Mouse (Mus musculus) ES-Bruce4 (cell line): Measurements from ENCODE around the gene Frmd6. TPM values are rescaled to one million over a fixed set of nuclear protein-coding genes. Genes with fewer than 3 reads are reported as not detected.

Experiments used
- H3K27ac ChIP-seq: 2 replicates; pipeline ENCODE4 v1.5.1; 2012; ENCODE audit warnings: low read length, inconsistent platforms; ENCODE audit not compliant: insufficient read depth
- H3K27me3 ChIP-seq: 2 replicates; pipeline ENCODE4 v1.6.1; 2012; ENCODE audit warnings: mild to moderate bottlenecking, low read length, inconsistent platforms; ENCODE audit not compliant: control insufficient read depth, poor library complexity, insufficient read depth, severe bottlenecking
- H3K36me3 ChIP-seq: 2 replicates; pipeline ENCODE4 v1.6.1; 2012; ENCODE audit warnings: inconsistent platforms, mild to moderate bottlenecking, low read length, moderate library complexity; ENCODE audit not compliant: control insufficient read depth, poor library complexity, insufficient read depth, severe bottlenecking
- H3K4me1 ChIP-seq: one replicate; pipeline ENCODE4 v1.8.1; 2011; ENCODE audit warnings: low read length; ENCODE audit not compliant: control insufficient read depth, insufficient read depth
- H3K4me3 ChIP-seq: 2 replicates; pipeline ENCODE4 v1.5.1; 2011; ENCODE audit warnings: low read depth, mild to moderate bottlenecking, low read length
- H3K9ac ChIP-seq: 2 replicates; pipeline ENCODE4 v1.6.1; 2012; ENCODE audit warnings: low read depth, mild to moderate bottlenecking, inconsistent platforms; ENCODE audit not compliant: poor library complexity, severe bottlenecking
- H3K9me3 ChIP-seq: replicated peaks from 2 replicates; pipeline ENCODE4 v1.6.1; 2012; ENCODE audit warnings: mild to moderate bottlenecking, low read length, inconsistent platforms; ENCODE audit not compliant: control insufficient read depth, poor library complexity, insufficient read depth, severe bottlenecking
- CTCF ChIP-seq: IDR thresholded peaks from one replicate; pipeline ENCODE4 v1.8.1; 2011; ENCODE audit warnings: low read depth, low read length
- EP300 ChIP-seq: IDR thresholded peaks from 2 replicates; pipeline ENCODE4 v1.6.1; 2011; ENCODE audit warnings: low read depth, low read length; ENCODE audit not compliant: insufficient read depth
- POLR2A ChIP-seq: IDR thresholded peaks from one replicate; pipeline ENCODE4 v1.8.1; 2011; ENCODE audit warnings: low read length; ENCODE audit not compliant: insufficient read depth
- polyA plus RNA-seq: library from polyadenylated mRNA; stranded (reverse); fragments of >200 nt; gene quantifications from 2 replicates; pipeline ENCODE4 v1.2.4, GENCODE M21; 2011; ENCODE audit warnings: low read depth; ENCODE audit not compliant: missing spikeins, insufficient read depth, insufficient read length

Frmd6 gene
- polyA plus RNA-seq, 1 experiment: 30.5 TPM

GRCm38 (mm10) chr12:70835004-70835403 is 9.7 kb downstream of the Frmd6 start:
- Histone ChIP-seq H3K4me1 (no peaks in the 10 kb centered on the region), H3K27ac (no peak overlapping the region)
- TF ChIP-seq EP300: no peak
- TF ChIP-seq POLR2A: no peak
- no peak for TF ChIP-seq CTCF

GRCm38 (mm10) chr12:70837792-70838321 is 12.5 kb downstream of the Frmd6 start:
- Histone ChIP-seq H3K4me3 (no peak overlapping the region), H3K27me3 (no peaks in the 10 kb centered on the region), H3K4me1 (no peaks in the 10 kb centered on the region), H3K27ac (no peak overlapping the region), H3K9ac (no peak overlapping the region), H3K9me3 (no peaks in the 10 kb centered on the region), H3K36me3 (no peaks in the 10 kb centered on the region)
- TF ChIP-seq POLR2A (no peak), CTCF (no peak), EP300 (no peak)

More at GRCm38 (mm10) chr12:70835004-70835403, 9.7 kb downstream of the Frmd6 start:
- Histone ChIP-seq H3K9ac (no peak overlapping the region), H3K9me3 (no peaks in the 10 kb centered on the region), H3K27me3 (no peaks in the 10 kb centered on the region), H3K4me3 (no peak overlapping the region), H3K36me3 (no peaks in the 10 kb centered on the region)

GRCm38 (mm10) chr12:70845371-70845770 is 20.1 kb downstream of the Frmd6 start:
- H3K27me3 ChIP-seq: no peaks in the 10 kb centered on the region
- no peaks in the 10 kb centered on the region for H3K9me3 ChIP-seq
- no peak overlapping the region for H3K9ac ChIP-seq
- H3K36me3 ChIP-seq: no peaks in the 10 kb centered on the region
- H3K27ac ChIP-seq: no peak overlapping the region
- no peak for TF ChIP-seq EP300
- no peak for TF ChIP-seq POLR2A
- no peak for TF ChIP-seq CTCF
- no peak overlapping the region for H3K4me3 ChIP-seq
- H3K4me1 ChIP-seq: no peaks in the 10 kb centered on the region

- no peaks in the 10 kb centered on the region for H3K4me1 ChIP-seq
- no peaks in the 10 kb centered on the region for H3K36me3 ChIP-seq
- H3K27ac ChIP-seq: no peak overlapping the region
- H3K27me3 ChIP-seq: no peaks in the 10 kb centered on the region
- TF ChIP-seq CTCF: no peak
- no peak for TF ChIP-seq POLR2A
- TF ChIP-seq EP300: no peak
- no peak overlapping the region for H3K4me3 ChIP-seq
- no peaks in the 10 kb centered on the region for H3K9me3 ChIP-seq
- H3K9ac ChIP-seq: no peak overlapping the region
Measured at GRCm38 (mm10) chr12:70849024-70849423, 23.7 kb downstream of the Frmd6 start.

- Histone ChIP-seq H3K9ac (no peak overlapping the region), H3K27me3 (no peaks in the 10 kb centered on the region), H3K9me3 (no peaks in the 10 kb centered on the region), H3K4me1 (no peaks in the 10 kb centered on the region), H3K36me3 (no peaks in the 10 kb centered on the region), H3K27ac (no peak overlapping the region), H3K4me3 (no peak overlapping the region)
- TF ChIP-seq CTCF (no peak), EP300 (no peak), POLR2A (no peak)
Measured at GRCm38 (mm10) chr12:70849517-70850291, 24.4 kb downstream of the Frmd6 start.

- no peak for TF ChIP-seq EP300
- TF ChIP-seq POLR2A: no peak
- TF ChIP-seq CTCF: no peak
- no peaks in the 10 kb centered on the region for H3K9me3 ChIP-seq
- no peak overlapping the region for H3K9ac ChIP-seq
- H3K4me3 ChIP-seq: no peak overlapping the region
- no peaks in the 10 kb centered on the region for H3K4me1 ChIP-seq
- no peaks in the 10 kb centered on the region for H3K27me3 ChIP-seq
- H3K36me3 ChIP-seq: no peaks in the 10 kb centered on the region
- no peak overlapping the region for H3K27ac ChIP-seq
Measured at GRCm38 (mm10) chr12:70851342-70851960, 26.1 kb downstream of the Frmd6 start.
